Mouse (Mus musculus): ENCODE data around the gene E130309D02Rik.

GRCm38 (mm10) chr5:143293404-143293803 is 21.8 kb downstream of the E130309D02Rik start, which contains the start of gene Zfp853:
- TF ChIP-seq POLR2A (IDR thresholded peaks at IDR 0.05; ENCODE audit: low read depth, low read length) (no peak), CTCF (IDR thresholded peaks at IDR 0.05; ENCODE audit: extremely low read depth, insufficient read length, insufficient replicate concordance, low read depth, low read length) (no peak)
